Mouse (Mus musculus) stomach, embryonic 14.5 days (tissue): Measurements from ENCODE around the gene Wfdc12. TPM values are rescaled to one million over a fixed set of nuclear protein-coding genes. Genes with fewer than 3 reads are reported as not detected.
A peak's percentile ranks its signal among the peaks of the same experiment; 100 is the strongest.

Source experiments
- ATAC-seq: fragments of 200-750 bp; cut with Nextera tagmentation; 2 replicates; pipeline ENCODE4 v1.8.0; 2017; ENCODE audit warnings: low read depth, moderate TSS enrichment; ENCODE audit not compliant: insufficient number of reproducible peaks, insufficient read depth, low FRiP score
- H3K27ac ChIP-seq: fragments of 300-500 bp; sonication (generic); 2 replicates; pipeline ENCODE4 v1.5.1; 2014; ENCODE audit warnings: mild to moderate bottlenecking, low read length, moderate library complexity, mixed read lengths
- H3K27me3 ChIP-seq: fragments of 300-500 bp; sonication (generic); 2 replicates; pipeline ENCODE4 v1.6.1; 2014; ENCODE audit warnings: low read length, control low read depth, mixed read lengths; ENCODE audit not compliant: control insufficient read depth, insufficient read depth
- H3K36me3 ChIP-seq: fragments of 300-500 bp; sonication (generic); 2 replicates; pipeline ENCODE4 v1.6.1; 2014; ENCODE audit warnings: mild to moderate bottlenecking, control low read depth, low read length, moderate library complexity, mixed read lengths; ENCODE audit not compliant: control insufficient read depth, insufficient read depth
- H3K4me1 ChIP-seq: fragments of 300-500 bp; sonication (generic); 2 replicates; pipeline ENCODE4 v1.6.1; 2014; ENCODE audit warnings: low read length, control low read depth, mixed read lengths; ENCODE audit not compliant: control insufficient read depth, insufficient read depth
- H3K4me2 ChIP-seq: fragments of 300-500 bp; sonication (generic); replicated peaks from 2 replicates; pipeline ENCODE4 v1.6.1; 2014; ENCODE audit warnings: low read depth, low read length, control low read depth
- H3K4me3 ChIP-seq: fragments of 300-500 bp; sonication (generic); 2 replicates; pipeline ENCODE4 v1.5.1; 2014; ENCODE audit warnings: low read depth, low read length, control low read depth
- H3K9ac ChIP-seq: fragments of 300-500 bp; sonication (generic); replicated peaks from 2 replicates; pipeline ENCODE4 v1.6.1; 2014; ENCODE audit warnings: low read depth, mild to moderate bottlenecking, control low read depth, low read length, moderate library complexity, mixed read lengths
- H3K9me3 ChIP-seq: fragments of 300-500 bp; sonication (generic); 2 replicates; pipeline ENCODE4 v1.6.1; 2016; ENCODE audit warnings: low read depth, low read length, control low read depth; ENCODE audit not compliant: control insufficient read depth
- WGBS: fragments of 180-500 bp; shearing (Covaris S2); extraction: QIAGEN DNeasy Blood & Tissue Kit; methylation state at CpG from one replicate; pipeline ENCODE4 v1.1.7; 2014; 5-methylcytosine and 5-hydroxymethylcytosine counted together
- polyA plus RNA-seq: library from polyadenylated mRNA; unstranded; fragments of >200 nt; fragmentation: Nextera tagmentation; extraction: Ambion mirVana; gene quantifications from 2 replicates; pipeline ENCODE4 v1.2.1, GENCODE M21; 2014

The Wfdc12 gene
- polyA plus RNA-seq = not detected in 2 replicates

- Histone ChIP-seq H3K4me1 (no peaks in the 10 kb centered on the region), H3K9me3 (no peaks in the 10 kb centered on the region), H3K4me3 (no peak within 1 kb of the TSS), H3K27me3 (no peaks in the 10 kb centered on the region), H3K4me2 (no peak within 1 kb of the TSS), H3K27ac (no peak within 1 kb of the TSS), H3K9ac (no peak within 1 kb of the TSS), H3K36me3 (no peaks in the 10 kb centered on the region)
- no peak for ATAC-seq
- 82% methylated on average over 6 of the region's 6 CpGs for WGBS
These were observed at the start of gene Wfdc12 for GRCm38 (mm10) chr2:164190576-164190975. Gene Wfdc12 (minus strand): TSS chr2:164190608.

- WGBS = 79% methylated on average over 3 of the region's 3 CpGs
- Histone ChIP-seq H3K27ac (no peak within 1 kb of the TSS), H3K27me3 (no peaks in the 10 kb centered on the region), H3K4me2 (no peak within 1 kb of the TSS), H3K36me3 (no peaks in the 10 kb centered on the region), H3K9me3 (no peaks in the 10 kb centered on the region), H3K9ac (no peak within 1 kb of the TSS), H3K4me1 (no peaks in the 10 kb centered on the region), H3K4me3 (no peak within 1 kb of the TSS)
- ATAC-seq = no peak
These were observed 48.0 kb upstream of the Wfdc12 start, which contains the start of gene Svs2 for GRCm38 (mm10) chr2:164238366-164238765. Gene Svs2 (minus strand): TSS chr2:164238466.

- Histone ChIP-seq H3K9me3 (no peaks in the 10 kb centered on the region), H3K4me1 (no peaks in the 10 kb centered on the region), H3K4me3 (no peak overlapping the region), H3K36me3 (no peaks in the 10 kb centered on the region), H3K9ac (no peak overlapping the region), H3K27ac (no peak overlapping the region), H3K27me3 (no peaks in the 10 kb centered on the region), H3K4me2 (no peak overlapping the region)
- 76% methylated on average over 8 of the region's 8 CpGs for WGBS
- no peak for ATAC-seq
These were observed 42.3 kb upstream of the Wfdc12 start for GRCm38 (mm10) chr2:164232671-164233070.

- Histone ChIP-seq H3K9ac (no peak overlapping the region), H3K36me3 (no peaks in the 10 kb centered on the region), H3K27ac (no peak overlapping the region), H3K9me3 (no peaks in the 10 kb centered on the region), H3K4me1 (no peaks in the 10 kb centered on the region), H3K27me3 (no peaks in the 10 kb centered on the region), H3K4me3 (no peak overlapping the region), H3K4me2 (no peak overlapping the region)
- ATAC-seq = no peak
- WGBS = 81% methylated on average over 8 of the region's 8 CpGs
These were observed 38.1 kb upstream of the Wfdc12 start for GRCm38 (mm10) chr2:164228361-164229070.

GRCm38 (mm10) chr2:164221522-164221921 lies 31.1 kb upstream of the Wfdc12 start, which contains the start of gene Wfdc15b:
Gene Wfdc15b (minus strand): TSS chr2:164221660.
- Histone ChIP-seq H3K27me3 (no peaks in the 10 kb centered on the region), H3K36me3 (no peaks in the 10 kb centered on the region), H3K4me3 (no peak within 1 kb of the TSS), H3K9ac (no peak within 1 kb of the TSS), H3K4me2 (peak within 1 kb of the TSS; percentile 14; the same call in 1 of the 2 replicates), H3K27ac (no peak within 1 kb of the TSS), H3K9me3 (no peaks in the 10 kb centered on the region), H3K4me1 (no peaks in the 10 kb centered on the region)
- no peak for ATAC-seq
- 49% methylated on average over 11 of the region's 11 CpGs for WGBS

- no peak for ATAC-seq
- H3K9ac ChIP-seq = no peak overlapping the region
- H3K9me3 ChIP-seq = no peaks in the 10 kb centered on the region
- H3K36me3 ChIP-seq = no peaks in the 10 kb centered on the region
- 87% methylated on average over 9 of the region's 9 CpGs for WGBS
- no peaks in the 10 kb centered on the region for H3K4me1 ChIP-seq
- H3K4me2 ChIP-seq = no peak overlapping the region
- no peak overlapping the region for H3K27ac ChIP-seq
- H3K4me3 ChIP-seq = no peak overlapping the region
- no peaks in the 10 kb centered on the region for H3K27me3 ChIP-seq
These were observed 28.9 kb upstream of the Wfdc12 start for GRCm38 (mm10) chr2:164219295-164219694.

GRCm38 (mm10) chr2:164212711-164213110 lies 22.3 kb upstream of the Wfdc12 start:
- no peak for ATAC-seq
- WGBS = 83% methylated on average over 5 of the region's 5 CpGs

GRCm38 (mm10) chr2:164210892-164211291 lies 20.5 kb upstream of the Wfdc12 start:
- Histone ChIP-seq H3K4me3 (no peak overlapping the region), H3K27me3 (no peaks in the 10 kb centered on the region), H3K9me3 (no peaks in the 10 kb centered on the region), H3K9ac (no peak overlapping the region), H3K4me2 (no peak overlapping the region), H3K36me3 (no peaks in the 10 kb centered on the region), H3K4me1 (no peaks in the 10 kb centered on the region), H3K27ac (no peak overlapping the region)
- no peak for ATAC-seq
- WGBS = 86% methylated on average over 4 of the region's 4 CpGs

More at GRCm38 (mm10) chr2:164212711-164213110, 22.3 kb upstream of the Wfdc12 start:
- Histone ChIP-seq H3K27me3 (no peaks in the 10 kb centered on the region), H3K4me3 (no peak overlapping the region), H3K9ac (no peak overlapping the region), H3K4me2 (no peak overlapping the region), H3K9me3 (no peaks in the 10 kb centered on the region), H3K36me3 (no peaks in the 10 kb centered on the region), H3K4me1 (no peaks in the 10 kb centered on the region), H3K27ac (no peak overlapping the region)

- Histone ChIP-seq H3K27me3 (no peaks in the 10 kb centered on the region), H3K27ac (no peak overlapping the region), H3K9me3 (no peaks in the 10 kb centered on the region), H3K9ac (no peak overlapping the region), H3K4me1 (no peaks in the 10 kb centered on the region), H3K4me3 (no peak overlapping the region), H3K4me2 (no peak overlapping the region), H3K36me3 (no peaks in the 10 kb centered on the region)
- 70% methylated on average over 4 of the region's 4 CpGs for WGBS
- ATAC-seq = no peak
These were observed 16.3 kb upstream of the Wfdc12 start for GRCm38 (mm10) chr2:164206676-164207075.
